ENCODE assay signal across 16 mouse cellular contexts in the genomic region with DNA sequence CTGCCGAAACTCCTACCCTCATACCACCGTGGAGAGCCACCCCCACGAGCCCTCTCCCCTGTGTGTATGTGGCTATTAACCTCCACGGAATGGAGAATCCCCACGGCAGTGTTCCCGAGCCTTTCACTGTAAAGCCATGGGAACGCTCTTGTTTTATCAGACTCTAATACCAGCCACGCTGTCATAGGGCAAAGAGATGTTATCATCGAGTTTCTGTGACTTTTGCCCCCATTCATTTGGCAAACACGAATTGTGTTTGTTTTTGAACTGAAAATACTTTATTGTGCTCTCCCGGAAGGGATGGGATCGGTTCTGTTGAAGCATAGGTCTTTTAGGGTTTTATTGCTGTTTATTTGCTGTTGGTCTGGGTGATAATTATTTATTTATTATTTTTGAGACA. TPM values are rescaled to one million over a fixed set of nuclear protein-coding genes. Genes with fewer than 3 reads are reported as not detected.
"Had no signal": no experiment of that assay in that cellular context is flagged by ENCODE, and none has a peak within 500 bp of the region (broad histone marks: within the 10 kb centered on the region; RNA-seq: fewer than 3 reads in every experiment).

No protein-coding gene starts in this region.

- H3K9ac ChIP-seq: limb, embryonic 12.5 days; lung, embryonic 15.5 days; neural tube, embryonic 13.5 days had no signal

- H3K27me3 ChIP-seq: limb, embryonic 12.5 days; lung, embryonic 15.5 days; neural tube, embryonic 13.5 days had no signal

- H3K27ac ChIP-seq: limb, embryonic 12.5 days; lung, embryonic 15.5 days; macrophage; neural tube, embryonic 13.5 days had no signal

- DNase-seq: kidney, adult 8-10 months; layer of hippocampus, adult 9-11 months; liver; lung, postnatal 14 days; retina, postnatal 1 day; right cerebral cortex, postnatal 4 days; thymus, adult 2 months; thymus, postnatal 25 days had no signal

- ATAC-seq: midbrain, embryonic 16.5 days had no signal

- H3K4me1 ChIP-seq: limb, embryonic 12.5 days; neural tube, embryonic 13.5 days had no signal

- H3K9me3 ChIP-seq: limb, embryonic 12.5 days; lung, embryonic 15.5 days; megakaryocyte, embryonic 14.5 days; neural tube, embryonic 13.5 days had no signal

- H3K4me3 ChIP-seq: limb, embryonic 12.5 days; lung, embryonic 15.5 days; megakaryocyte, embryonic 14.5 days; neural tube, embryonic 13.5 days had no signal

- H3K36me3 ChIP-seq: limb, embryonic 12.5 days; lung, embryonic 15.5 days; neural tube, embryonic 13.5 days had no signal

- H3K4me2 ChIP-seq: limb, embryonic 12.5 days; lung, embryonic 15.5 days; midbrain, embryonic 11.5 days; neural tube, embryonic 13.5 days had no signal

RNA-seq across cellular contexts. Expression of a gene that starts 23.5 kb away (rescaled TPM):
- polyA plus RNA-seq: liver, embryonic 16.5 days had no signal

RNA-seq across cellular contexts. Expression of a gene that starts 55.3 kb away (rescaled TPM):
- polyA plus RNA-seq: macrophage had no signal
